Mouse (Mus musculus) urinary bladder, postnatal 4 days (tissue): Measurements from ENCODE around the gene Crtc3.

ENCODE experiments used
- DNase-seq, 2 experiments: peaks; one replicate each; pipeline ENCODE4 v3.0.0; 2021 to 2022; ENCODE audit warnings: low spot score in 2 of 2

Gene Crtc3

GRCm38 (mm10) chr7:80688556-80689220 lies at the start of gene Crtc3:
Gene Crtc3 (minus strand): TSS chr7:80688877.
- peak; percentile 61 to 69 for DNase-seq

DNA sequence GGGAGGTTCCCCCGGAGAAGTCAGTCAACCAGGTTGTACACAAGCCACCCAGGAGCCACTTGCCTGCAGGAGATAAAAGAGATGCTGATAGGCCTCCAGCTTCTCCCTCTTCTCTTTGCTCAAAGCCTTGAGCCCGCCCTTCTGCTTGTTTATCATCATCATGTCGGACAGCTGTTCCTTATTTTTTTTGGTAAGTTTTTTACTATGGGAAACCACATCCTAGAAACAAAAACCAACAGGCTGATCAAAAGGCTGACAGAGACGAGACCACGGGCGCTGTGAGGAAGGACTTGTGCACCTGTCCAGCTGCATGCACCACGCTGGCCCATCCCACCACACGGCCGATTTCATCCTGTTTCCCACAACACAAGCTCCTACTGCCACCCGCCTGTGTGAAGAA lies 47.5 kb upstream of the Crtc3 start:
- DNase-seq = no peak

DNA sequence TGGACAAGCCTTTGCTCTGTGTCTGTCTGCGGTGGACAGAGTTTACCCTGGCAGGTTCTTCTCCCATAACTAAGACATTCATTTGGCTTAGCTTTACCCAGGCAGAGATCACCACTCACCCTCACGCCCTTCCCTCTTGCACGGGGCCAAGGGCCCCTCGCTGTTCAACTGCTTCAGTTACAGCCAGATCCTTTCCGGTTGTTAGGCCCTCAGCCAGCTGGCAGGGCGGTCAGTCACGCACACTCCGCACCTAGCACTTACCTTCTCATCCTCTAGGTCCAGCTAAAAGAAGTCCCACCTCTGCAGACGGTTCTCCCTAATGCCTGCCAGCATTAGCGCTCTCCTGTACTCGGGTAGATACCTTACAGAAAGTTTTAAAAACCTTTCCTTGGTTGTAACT lies 44.3 kb upstream of the Crtc3 start:
- no peak for DNase-seq

GRCm38 (mm10) chr7:80729662-80730061 lies 41.0 kb upstream of the Crtc3 start:
- peak; percentile 55 to 68 for DNase-seq

DNA sequence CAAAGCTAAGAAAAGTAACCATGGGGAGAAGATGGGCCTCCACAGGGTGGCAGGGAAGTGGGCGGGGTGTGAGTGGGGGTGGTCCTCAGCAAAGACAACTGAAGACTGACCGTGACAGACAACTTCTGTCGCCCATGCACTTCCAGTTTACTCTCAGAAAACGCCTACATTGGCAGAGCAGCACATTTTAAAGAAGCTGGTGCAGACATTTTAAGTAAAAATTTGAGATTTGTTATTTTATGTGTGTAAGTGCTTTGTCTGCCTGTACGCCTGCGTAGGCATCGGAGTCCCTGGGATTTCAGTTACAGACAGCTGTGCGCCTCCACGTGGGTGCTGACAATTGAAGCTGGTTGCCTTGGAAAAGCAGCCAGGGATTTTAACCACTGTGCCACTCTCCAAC lies 32.4 kb upstream of the Crtc3 start:
- no peak for DNase-seq

DNA sequence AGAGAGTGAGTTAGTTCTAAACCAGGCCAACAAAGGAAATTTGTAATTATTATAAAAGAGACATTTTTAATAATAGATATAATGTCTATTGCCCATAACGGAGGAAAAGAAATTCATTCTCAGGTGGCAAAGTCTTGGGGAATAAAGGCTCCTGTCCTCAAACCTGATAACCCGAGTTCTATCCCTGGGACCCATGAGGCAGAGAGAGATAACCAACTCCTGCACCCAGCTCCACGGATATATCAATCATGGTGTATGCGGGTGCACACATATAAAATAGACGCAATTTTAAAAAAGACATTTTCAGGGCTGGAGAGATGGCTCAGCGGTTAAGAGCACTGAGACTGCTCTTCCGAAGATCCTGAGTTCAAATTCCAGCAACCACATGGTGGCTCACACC lies 30.9 kb upstream of the Crtc3 start:
- no peak for DNase-seq

- no peak for DNase-seq
These were observed 30.4 kb upstream of the Crtc3 start for GRCm38 (mm10) chr7:80719038-80719437.

DNA sequence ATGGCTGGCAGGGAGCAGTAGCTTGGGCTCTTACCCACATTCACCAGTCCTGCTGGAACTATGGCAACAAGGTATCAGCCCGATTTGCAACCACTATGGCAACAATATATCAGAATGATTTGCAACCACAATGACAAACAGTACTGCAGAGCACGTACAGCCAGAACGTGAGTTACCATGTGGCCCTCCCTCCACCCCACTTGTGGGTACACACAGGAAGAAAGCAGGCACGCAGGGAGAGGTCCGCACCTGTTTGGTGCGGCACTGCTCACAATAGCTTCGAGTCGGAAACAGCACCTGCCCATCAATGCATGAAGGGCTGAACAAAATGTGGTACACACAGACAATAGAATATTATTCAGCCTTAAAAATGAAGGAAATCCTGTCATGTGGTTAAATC lies 29.8 kb upstream of the Crtc3 start:
- no peak for DNase-seq

DNA sequence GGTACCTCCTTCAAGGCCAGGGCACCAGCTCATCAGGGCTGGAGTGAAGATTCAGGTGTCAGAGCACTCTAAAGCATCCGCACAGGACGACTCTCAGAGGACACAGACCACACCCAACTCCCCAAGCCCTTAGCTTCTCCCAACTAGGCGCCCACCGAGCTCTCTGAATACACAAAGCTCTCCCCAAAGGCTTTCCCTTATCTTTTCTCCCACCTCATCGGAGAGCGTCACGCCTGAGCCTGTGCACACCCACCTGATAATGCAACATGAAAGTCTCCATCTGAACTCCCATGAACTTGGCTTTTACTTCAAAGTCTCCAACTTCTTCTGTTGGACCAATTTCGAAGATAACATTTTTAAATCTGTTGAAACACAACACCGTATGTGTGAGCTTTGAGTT lies 28.1 kb upstream of the Crtc3 start:
- no peak for DNase-seq

GRCm38 (mm10) chr7:80715306-80715705 lies 26.6 kb upstream of the Crtc3 start:
- no peak for DNase-seq

DNA sequence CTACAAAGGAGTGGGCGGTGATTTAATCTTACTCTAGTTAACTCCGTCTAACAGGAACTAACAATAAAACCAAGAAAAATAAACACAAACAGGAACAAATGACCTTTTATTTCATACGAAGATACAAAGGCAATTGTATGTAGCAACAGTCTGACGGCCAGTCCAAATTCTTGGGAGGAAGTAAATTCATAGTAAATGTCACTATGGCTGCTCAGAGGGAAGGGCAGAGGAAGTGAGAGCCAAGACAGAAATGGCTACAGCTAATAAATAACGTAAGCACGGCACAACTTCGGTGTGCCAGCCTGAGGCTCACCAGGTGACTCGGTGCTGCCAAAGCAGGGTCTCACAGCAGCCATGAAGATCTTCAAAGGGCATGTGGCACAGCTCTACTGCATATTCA lies 22.8 kb upstream of the Crtc3 start:
- no peak for DNase-seq

DNA sequence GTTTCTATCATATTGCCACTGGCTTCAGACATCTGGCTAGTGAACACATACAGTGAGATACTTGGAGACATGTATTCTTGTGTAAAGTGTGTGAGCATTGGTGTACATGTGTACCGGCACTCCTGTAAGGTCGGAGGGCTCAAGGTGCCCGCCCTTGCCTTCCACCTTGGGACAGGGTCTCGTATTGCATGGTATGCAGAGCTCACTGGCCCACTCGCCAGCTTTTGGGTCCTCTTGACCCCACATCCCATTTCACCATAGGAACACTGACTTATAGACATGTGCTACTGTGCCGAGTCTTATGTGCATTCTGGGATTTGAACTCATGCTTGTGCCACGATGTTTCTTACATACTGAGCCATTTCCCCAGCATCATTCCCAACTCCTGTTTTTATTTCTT lies 21.7 kb upstream of the Crtc3 start:
- no peak for DNase-seq

DNA sequence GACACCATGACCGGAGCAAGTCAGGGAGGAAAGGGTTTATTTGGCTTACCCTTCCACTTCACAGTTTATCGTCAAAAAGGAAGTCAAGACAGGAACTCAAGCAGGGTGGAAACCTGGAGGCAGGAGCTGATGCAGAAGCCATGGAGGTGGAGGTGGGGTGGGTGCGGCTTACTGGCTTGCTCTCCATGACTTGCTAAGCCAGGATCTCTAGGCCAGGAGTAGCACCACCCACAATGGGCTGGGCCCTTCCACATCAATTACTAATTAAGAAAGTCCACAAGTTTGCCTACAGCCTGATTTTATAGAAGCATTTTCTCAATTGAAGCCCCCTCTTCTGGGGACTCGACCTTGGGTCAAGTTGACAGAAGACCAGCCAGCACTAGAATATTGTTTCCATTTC lies 15.4 kb upstream of the Crtc3 start:
- no peak for DNase-seq

GRCm38 (mm10) chr7:80702510-80702909 lies 13.8 kb upstream of the Crtc3 start:
- no peak for DNase-seq

DNA sequence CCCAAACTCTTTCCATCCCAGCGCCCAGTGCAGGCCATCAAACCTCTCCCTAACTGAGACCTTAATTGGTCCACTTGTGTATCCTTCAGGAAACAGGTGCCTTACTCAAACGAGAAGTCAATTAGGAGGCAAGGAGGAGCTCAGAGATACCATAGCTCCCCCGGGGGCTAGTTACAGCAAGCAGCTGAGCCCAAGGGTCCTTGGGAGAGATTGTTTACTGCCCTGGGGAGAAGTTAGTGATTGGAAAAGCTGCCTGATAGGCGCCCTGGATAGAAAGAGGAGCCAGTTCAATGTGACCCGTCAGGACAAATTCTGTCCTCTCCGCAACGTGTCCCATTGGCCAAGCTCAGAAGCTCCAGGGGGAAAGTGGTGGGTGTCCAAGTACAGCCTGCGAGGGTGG lies 11.0 kb upstream of the Crtc3 start:
- no peak for DNase-seq

DNA sequence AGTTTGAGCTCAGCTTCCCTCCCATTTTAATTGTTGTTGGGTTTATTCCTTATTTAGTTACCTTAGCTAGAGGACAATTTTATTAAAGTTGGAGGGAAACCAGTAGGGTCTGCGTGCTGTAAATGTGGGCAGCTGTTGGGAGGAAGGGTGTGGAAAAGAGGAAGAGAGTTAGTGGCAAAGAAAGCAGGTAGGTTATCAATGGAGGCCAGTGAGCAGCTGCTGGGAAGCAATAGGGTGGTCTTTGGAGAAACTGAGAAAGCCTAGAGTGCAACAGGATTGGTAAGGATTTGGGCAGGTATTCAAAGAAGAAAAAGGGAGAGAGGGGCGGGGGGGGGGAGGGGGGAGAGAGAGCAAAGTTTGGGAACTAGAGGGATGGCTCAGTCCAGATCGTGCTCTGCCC lies 10.3 kb upstream of the Crtc3 start:
- no peak for DNase-seq

DNA sequence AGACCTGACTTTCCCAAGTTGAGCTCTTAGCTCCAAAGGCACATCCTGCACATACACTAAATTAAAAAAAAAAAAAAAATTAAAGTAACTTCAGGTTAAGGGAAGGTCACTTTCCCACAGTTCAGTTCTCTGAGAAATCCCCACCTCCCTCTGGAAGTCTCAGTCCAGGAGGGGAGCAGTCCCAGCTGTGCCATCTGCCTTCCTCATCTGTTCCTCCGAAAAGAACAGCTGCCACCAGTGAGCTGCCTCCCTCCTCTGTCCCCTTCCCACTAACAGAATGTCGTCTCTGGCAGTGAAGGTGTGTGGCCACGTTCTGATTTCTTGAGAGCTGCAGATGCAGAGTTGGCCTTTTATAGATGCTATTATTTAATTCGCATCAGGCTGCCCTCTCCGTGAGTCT lies 9.2 kb upstream of the Crtc3 start:
- no peak for DNase-seq

GRCm38 (mm10) chr7:80696903-80697302 lies 8.2 kb upstream of the Crtc3 start:
- DNase-seq = no peak

DNA sequence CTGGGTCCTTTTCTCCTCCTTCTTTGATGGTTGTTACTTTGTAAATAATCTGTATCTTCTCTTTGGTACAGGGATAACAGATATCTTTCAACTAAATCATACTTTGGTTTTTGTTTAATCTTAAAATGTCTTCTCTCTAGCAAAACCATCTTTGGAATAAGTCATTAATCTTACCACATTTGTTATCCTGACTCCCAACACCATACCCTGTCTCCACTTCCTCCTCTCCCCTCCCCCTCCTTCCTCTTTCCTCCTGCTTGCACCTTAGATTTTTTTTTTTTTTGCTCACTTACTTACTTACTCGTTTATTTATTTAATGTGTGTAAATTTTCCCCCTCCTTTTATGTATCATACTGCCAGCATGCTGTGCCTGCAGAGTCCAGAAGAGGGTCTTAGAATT lies 7.7 kb upstream of the Crtc3 start:
- DNase-seq = no peak

DNA sequence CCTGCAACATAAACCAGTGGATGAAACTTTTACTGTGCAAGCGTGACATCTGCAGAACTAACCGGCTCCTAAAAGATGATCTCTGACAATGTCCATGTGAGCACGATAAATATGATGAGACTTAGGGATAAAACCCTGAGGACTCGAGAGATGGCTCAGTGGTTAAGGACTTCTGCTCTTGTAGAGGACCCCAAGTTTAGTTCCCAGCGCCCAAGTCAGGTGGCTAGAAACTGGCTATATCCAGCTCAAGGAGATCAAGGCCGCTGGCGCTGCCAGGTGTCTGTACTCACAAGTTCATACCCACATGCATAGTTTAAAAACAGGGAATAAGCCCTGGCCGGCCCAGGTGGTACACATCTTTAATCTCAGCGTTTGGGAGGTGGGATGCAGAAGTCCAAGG lies 3.8 kb upstream of the Crtc3 start:
- DNase-seq = no peak

GRCm38 (mm10) chr7:80691131-80691530 lies 2.5 kb upstream of the Crtc3 start:
- DNase-seq = no peak

GRCm38 (mm10) chr7:80689221-80689591 lies 529 bp upstream of the Crtc3 start:
- no peak for DNase-seq

DNA sequence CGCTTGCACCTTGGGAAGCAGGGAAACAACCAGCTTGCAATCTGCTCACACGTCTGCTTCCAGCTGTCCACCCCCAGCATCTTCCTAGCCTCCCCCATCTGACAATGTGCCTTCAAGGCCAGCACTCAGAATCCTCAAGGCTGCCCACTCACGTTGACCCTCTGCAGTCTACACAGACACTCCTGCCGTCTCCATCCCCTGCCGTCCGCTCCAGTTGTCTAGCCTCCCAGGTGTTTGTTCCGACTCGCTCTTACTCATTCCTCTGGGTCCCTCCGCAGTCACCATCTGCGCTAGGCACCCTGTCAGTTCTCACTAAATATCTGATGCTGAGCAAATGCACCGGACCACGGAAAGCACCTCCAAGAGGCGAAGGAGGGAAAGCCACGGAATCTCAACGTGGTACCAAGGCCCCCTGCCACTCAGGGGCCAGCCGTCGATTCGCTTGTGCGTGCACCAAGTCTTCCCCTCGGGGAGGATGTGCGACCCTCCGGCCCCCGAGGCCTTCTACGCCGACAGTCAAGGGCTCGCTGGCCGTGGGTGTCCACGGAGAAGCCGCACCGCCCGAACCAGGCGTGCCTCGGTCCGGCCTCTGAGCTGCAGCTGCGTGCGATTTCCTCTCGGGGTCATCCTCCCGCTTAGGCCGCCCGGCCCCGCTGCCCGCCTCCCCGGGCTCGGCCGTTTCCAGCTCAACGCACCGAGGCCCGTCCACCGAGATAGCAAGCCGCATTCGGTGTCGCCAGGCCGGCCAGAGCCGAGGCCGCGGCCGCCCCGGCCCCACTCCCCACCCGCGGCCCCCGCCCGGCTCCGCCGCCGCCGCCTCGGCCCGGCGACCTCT lies 739 bp downstream of the Crtc3 start:
- peak; percentile 54 to 67 for DNase-seq

- DNase-seq = no peak
These were observed 3.0 kb downstream of the Crtc3 start for GRCm38 (mm10) chr7:80685639-80686038.
